Mouse (Mus musculus): ENCODE measurements around the gene Sema3c. TPM values are rescaled to one million over a fixed set of nuclear protein-coding genes. Genes with fewer than 3 reads are reported as not detected.
"Not testable (repeated sequence)": the region's sequence is repeated elsewhere in the genome, so short reads cannot be mapped to it uniquely, and the experiment has no call there.

Gene Sema3c
- total RNA-seq (2015) (not detected in 2 replicates), total RNA-seq (2017) (not detected in 2 replicates)

DNA sequence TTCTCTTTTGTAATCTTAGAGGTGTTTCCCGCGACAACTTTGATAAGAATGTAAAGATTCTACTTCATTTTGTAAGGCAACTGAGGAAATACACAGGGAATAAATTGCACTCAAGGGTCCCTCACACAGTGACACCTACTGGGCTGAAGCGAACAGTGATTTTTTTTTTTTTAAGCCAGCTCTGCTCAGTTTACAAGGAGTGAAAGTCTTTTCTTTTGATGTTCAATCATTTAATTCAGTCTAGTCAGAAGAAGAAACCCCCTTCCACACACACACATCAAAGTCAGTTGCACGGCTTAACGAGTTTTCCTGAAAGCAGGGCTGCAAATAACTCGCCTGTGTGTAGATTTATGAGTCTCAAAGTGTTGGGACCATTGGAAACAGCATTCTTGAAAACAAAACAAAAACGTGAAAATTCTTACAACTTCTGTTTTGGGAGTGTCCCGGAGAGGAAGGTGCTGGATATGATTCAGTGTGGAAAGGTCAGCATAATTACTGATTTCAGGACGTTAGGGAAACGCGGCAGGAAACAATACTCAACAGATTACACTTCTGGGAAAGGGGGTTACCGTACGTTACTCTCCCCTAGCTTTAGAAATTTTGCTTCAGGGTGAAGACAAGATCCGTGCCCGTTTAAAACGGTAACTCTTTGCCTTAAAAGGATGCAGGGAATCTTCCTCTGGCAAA lies at the start of gene Sema3c:
Gene Sema3c (plus strand): TSS at position 588 of the 687 bp plus-strand sequence.
- no peak for ATAC-seq (ENCODE audit: poor library complexity, severe bottlenecking)

DNA sequence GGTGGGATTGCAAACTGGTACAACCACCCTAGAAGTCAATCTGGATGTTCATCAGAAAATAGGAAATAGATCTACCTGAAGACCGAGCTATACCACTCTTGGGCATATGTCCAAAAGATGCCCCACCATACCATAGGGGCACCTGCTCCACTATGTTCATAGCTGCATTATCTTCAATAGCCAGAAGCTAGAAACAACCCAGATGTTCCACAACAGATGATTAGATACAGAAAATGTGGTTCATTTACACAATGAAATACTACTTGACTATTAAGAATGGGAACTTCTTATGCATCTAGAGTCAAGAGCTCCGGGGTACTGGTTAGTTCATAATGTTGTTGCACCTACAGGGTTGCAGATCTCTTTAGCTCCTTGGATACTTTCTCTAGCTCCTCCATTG lies 42.9 kb upstream of the Sema3c start:
- ATAC-seq (ENCODE audit: poor library complexity, severe bottlenecking) = not testable (repeated sequence)

DNA sequence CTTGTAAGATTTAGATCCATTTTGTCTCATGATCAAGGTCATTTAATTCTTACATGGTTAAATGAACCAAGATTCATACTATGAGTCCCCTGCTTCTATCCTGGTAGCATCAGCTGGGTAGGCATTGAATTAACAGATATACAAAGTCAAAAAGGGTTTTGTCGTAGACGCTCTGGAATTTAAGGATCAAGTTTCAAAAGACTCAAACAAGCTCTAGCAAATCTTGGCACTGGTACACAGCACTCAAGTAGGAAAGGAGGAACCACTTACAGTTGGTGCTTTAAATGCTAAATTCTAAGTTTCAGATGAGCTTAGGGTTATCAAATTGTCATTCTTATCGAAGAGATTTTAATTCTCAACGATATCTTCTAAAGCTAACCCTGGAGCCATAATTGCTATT lies 30.9 kb upstream of the Sema3c start:
- no peak for ATAC-seq (ENCODE audit: poor library complexity, severe bottlenecking)

DNA sequence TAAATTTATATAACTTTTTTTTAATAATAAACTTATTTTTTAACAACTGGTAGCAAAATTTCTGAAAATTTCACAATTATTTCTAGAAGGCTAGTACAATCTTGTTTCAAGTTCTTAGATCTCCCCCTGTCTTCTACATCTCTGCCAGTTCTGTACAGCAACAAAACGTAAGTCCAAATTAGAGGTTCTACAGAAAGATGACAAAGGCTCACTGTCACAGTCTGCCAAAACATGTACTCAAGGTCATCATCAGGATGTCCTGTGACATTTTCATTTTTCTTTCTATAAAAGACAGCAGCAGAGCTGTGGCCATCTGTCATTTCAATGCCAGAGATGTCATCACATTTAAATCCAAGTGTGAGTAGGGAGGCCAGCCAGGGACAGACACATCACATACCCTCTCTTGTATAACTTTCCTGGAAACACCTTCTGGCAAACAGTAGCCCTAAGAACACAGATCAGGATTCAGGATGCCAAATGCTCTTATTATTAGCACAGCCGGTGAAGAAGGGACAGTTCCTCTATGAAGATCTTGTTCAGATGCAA lies 29.1 kb upstream of the Sema3c start:
- ATAC-seq (ENCODE audit: poor library complexity, severe bottlenecking) = no peak

DNA sequence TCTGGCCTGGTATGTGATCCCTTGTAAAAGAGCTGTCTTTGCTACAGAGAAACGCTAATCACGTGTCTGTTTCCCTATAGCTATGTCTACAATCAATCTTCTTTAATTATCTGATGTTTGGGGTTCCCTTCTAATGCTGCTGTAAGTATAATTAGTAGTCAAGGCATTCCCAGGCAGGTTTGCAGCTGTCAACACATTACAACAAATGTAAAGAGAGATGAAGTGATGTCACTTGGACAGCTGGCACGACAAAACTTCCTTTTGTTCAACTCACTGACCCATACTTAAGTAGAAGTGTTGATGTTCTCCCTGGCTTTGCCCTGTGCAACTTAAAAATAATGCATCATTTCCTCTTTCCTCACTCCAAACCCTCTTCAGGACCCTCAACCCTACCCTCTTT lies 22.4 kb upstream of the Sema3c start:
- ATAC-seq (ENCODE audit: poor library complexity, severe bottlenecking) = no peak

DNA sequence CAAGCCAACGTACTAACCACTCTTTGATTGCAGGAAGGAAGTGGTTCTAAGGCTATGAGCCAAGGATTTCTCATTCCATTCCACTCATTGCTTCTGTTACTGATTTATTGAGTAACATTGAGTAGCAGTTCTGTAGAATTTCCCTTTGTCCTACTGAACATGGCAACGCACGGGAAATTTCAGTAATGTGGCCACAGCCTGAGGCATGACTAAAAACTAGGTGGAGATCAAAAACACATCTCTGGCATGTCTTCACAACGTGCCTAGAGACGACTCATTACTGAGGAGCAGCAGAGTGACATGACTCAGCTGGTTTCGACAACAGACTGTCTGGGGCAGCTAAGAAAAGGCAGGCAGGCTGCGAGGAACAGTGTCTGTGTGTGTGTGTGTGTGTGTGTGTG lies 18.0 kb upstream of the Sema3c start:
- ATAC-seq (ENCODE audit: poor library complexity, severe bottlenecking) = peak; percentile 66

DNA sequence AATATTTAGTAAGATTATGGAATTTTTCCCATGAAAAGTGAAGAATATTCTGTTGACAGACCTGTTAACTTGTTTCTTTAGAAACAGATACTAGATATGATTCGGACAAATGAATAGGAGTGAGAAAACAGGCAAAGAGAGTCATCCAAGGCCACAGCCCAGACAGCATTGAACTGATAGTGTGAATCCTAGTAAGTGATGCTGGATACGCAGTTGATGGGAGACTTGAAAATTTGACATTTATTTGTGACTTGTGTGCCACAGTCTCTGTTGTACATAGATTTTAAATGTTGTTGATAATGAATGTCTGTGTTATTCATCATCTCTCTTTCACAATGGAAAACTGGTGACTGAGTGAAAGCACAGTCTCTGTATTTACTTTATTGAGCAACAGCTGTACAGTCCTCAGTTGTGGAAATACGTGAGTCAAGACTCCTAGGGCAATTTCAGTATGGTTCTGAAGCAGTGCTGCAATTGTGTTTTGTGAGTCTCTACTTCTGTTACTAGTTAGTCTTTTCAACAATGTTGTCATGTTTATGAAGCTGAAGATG lies 17.3 kb upstream of the Sema3c start:
- no peak for ATAC-seq (ENCODE audit: poor library complexity, severe bottlenecking)

DNA sequence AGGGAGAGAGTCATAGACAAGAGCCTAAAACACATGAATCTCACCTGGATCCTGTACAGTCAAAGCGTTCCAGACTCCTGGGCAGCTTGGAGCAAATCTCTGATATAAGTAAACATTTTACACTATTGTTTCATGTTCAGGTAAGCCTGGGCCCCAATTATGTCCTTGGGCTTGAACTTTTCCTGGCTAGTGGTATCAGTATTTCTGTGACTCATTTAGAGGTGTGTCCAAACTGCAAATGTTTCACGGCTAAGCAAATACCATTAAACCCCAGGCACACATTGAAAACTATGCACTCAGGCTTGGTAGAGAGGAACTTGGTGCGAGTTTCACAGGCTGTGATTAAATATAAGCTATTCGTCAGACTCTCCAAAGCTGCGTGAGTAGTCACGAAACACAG lies 2.5 kb upstream of the Sema3c start:
- no peak for ATAC-seq (ENCODE audit: poor library complexity, severe bottlenecking)

DNA sequence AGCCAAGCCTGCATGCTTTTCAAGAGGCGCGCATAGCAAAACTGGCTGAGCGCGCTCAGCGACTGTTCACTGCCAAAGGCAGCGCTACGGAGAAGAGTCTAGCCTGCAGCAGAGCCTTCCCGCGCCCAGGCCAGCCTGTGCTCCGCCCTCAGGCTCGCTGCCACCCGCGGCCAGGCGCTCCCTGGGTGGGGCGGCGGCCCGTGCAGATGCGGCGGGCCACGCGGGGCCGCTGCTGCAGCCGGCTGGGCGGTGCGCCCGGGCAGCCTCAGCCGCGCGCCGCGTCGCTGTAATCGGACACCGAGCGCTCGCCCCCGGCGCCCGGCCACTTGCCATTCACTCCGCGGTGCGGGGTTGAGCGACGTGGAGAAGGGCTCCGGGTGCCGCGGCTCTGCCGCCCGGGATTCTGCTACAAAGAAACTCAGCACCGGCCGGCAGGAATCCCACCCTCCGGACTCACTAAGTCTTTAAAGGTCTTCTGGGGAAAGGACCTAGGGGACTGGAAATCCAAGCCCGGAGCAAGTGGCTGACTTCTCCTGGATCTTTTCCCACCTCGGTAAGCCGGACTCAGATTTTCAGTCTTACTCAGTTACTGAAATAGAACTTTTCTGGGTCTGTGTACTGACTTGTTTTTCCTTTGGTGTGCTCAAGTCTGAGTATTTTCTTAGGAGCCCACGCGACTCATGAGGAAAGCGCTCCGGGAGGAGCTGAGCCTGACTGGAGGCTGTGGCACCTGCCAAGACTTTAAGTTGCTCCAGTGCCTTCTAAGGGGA lies 517 bp downstream of the Sema3c start:
- ATAC-seq (ENCODE audit: poor library complexity, severe bottlenecking) = peak; percentile 62

DNA sequence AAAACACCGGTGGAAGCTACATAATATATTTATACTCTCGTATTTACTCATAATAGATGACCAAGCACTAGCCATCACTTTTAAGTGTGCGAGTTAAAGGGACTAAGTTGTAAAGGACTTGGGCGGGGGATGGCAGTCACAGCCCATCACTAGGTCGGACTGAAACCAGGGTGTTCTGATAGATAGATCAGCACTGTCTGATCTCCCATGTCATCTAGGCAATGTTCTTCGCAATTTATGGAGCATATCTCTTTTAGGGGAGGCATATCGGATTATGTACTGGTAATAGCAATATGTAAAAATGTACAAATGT lies 1.1 kb downstream of the Sema3c start:
- no peak for ATAC-seq (ENCODE audit: poor library complexity, severe bottlenecking)

DNA sequence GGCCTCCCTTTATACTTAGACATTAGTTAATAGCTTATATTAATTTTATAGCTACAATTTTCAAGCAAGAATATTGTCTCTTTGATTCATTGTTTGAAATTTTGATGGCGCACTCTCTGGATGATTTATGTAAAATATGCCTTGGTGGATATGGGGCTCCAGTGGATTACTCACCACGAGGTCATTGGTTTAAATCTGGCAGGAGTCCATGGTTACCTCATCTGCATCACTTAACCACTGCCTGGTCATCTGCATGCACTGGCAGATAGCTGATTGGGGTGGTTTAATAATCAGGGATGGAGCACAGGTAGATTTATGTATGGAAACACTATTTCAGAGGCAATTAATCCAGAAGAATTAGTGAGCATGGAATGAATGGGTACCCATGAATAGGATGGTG lies 2.0 kb downstream of the Sema3c start:
- ATAC-seq (ENCODE audit: poor library complexity, severe bottlenecking) = no peak

DNA sequence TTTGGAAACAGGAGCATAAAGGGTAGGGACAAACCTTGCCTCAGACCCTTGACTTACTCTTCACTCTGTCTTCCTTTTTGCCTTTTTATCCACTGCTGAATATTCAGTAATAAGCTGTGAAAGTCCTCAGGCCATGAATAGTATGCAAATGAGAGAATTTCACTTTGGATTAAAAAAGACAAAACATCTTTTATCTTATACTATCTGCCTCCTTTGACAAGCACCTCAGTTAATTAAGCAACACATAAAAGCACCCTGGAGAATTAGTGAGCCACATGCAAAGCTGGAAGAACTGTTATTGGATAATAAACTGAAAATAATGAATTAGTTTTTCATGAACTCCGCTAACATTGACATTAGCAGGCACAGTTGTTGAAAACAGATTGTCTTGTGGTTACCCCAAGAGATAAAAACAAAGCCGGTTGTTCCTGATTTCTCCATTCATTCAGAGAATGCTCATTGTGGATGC lies 8.0 kb downstream of the Sema3c start:
- no peak for ATAC-seq (ENCODE audit: poor library complexity, severe bottlenecking)

DNA sequence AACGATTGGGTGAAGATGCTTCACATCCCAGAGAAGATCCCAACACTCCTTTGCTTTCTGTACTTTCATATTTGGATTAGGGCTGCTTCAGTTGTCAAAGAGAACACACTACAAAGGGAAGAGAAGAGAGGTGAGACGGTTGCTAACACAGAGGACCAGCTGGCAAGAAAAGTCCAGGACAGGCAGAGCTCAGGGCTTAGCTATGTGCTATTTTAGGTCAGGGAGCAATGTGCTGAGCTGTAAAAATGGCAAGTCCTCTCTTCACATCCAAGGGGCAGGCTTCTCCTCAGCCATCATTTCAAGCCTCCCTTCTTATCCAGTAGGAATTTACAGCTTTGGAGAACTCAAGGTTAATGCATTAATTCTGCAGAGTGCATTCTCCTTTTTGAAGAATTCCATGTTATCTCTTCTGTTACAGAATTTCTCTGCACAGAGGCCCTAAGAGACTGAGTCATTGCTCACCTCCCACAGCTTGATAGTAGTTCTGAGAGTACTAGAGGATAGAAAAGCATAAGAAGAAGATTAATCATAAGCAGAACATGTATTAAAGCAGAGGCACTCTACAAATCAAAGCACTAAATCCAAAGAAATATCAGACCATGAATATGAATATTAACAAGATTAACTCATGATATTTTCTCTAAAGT lies 10.3 kb downstream of the Sema3c start:
- no peak for ATAC-seq (ENCODE audit: poor library complexity, severe bottlenecking)

DNA sequence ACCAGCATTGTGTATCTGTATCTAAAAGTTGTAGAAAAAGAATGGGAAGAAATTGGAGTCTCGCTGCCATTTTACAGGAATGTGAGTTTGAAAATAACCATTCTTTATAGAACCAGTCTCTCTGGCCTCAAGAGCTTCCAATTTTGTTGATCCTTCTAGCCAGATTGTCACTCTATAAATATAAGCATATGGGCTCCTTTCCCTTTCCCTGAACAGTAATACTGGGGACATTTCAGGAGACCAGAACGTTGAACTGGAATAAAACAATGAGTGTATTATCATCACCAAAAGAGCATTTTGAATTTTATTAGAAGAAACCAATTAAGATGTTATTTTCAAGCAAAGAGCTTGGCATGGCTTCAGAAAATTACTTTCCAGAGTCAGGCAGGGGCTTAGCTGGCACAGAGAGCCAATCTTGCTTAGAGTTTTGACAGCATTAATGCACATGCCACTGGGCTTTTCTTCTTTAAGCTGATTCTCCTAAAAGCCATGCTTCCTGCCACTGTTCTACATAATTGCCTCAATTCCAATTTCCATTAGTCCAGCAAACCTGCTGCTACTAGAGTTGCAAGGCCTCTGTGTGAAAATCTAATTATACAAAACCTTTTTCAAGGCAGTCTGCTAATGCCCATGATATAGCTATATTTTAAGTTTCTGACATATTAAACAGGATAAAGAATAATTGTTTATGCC lies 12.6 kb downstream of the Sema3c start:
- no peak for ATAC-seq (ENCODE audit: poor library complexity, severe bottlenecking)

DNA sequence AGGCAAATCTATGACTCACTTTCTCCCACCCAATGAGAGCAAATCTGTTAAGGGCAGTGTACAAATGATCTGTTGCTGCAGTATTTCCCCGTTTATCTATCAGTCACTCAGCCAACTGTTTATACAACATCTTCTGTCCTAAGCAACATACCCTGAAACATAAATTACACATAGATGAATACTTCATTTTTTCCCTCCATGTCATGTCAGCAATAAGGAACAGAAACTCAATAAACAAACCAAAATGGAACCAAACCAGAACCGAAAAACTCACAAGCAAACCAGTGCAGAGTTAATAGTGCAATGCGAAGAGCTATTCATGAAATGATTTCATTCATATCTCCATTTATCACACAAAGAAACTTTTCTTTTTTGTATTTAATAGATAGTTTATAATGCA lies 17.8 kb downstream of the Sema3c start:
- no peak for ATAC-seq (ENCODE audit: poor library complexity, severe bottlenecking)

DNA sequence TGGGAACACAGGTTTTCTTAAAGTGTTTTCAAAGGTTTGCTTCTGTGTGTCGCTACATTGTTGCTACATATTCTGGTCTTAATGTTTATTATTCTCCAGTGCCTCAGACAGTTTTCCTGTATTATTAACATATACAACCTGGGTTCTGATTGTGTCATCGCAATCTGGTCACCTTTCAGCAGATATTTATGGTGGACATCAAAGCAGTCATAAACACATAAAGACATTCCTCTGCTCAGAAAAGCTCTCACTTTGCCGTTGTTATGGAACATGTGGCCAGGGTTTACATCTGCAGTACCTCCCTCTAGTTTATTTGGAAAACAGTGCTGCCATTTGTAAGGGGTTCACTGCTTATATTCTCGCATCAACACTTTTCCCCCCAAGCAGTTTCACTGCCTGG lies 27.6 kb downstream of the Sema3c start:
- no peak for ATAC-seq (ENCODE audit: poor library complexity, severe bottlenecking)

DNA sequence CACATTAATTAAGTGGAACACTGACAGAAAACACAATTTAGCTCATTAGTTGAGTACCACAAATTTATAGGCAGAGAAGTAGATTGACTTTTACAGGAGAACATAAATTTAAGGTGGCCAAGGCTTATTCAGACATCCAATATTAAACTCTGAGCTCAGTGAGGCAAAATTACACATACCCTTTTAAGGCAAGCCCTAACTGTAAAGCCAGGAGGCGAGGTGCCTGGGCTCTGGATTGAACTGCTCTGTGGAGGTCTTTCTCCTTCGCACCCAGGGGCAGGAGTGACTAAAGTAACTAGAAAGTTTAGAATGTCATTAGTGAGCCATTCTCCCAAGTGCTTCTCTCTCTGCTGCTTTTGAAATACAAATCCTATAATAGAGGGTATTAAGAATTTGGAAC lies 46.5 kb downstream of the Sema3c start:
- no peak for ATAC-seq (ENCODE audit: poor library complexity, severe bottlenecking)

DNA sequence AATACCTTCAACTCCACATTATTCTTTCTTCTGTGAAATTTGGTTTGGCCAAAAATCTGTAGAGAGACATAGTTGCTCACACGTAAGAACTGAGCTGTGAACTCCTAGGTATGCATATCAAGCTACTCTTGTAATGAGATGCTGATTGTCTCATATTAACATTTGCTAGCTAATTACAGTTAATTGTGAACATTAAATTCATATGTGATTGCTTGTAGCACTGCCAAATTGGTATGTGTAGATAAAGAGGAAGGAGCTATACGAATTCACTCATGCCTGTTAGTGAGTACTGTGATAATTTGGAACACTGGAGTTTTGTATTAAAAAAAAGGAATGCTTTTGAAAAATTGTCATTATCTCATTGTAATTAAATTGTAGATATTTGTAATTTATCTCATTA lies 48.5 kb downstream of the Sema3c start:
- ATAC-seq (ENCODE audit: poor library complexity, severe bottlenecking) = no peak

DNA sequence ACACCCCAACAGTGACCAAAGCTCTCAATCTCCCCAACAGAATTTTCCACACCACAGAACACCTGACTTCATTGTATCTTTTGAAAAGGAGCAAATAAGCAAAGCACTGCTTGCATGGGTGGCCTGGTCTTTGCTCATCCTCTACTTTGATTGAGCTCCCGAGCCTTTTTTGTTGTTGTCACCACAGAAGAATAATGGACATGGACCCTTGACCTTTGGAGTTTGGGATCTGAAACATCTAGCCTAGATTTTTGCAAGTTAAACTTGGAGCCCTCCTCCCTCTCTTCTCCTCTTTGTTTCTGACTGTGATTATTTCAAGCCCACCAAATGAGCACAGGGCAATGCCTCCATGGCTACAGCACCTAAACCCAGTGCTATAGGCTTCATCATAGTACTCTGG lies 54.5 kb downstream of the Sema3c start:
- ATAC-seq (ENCODE audit: poor library complexity, severe bottlenecking) = no peak

DNA sequence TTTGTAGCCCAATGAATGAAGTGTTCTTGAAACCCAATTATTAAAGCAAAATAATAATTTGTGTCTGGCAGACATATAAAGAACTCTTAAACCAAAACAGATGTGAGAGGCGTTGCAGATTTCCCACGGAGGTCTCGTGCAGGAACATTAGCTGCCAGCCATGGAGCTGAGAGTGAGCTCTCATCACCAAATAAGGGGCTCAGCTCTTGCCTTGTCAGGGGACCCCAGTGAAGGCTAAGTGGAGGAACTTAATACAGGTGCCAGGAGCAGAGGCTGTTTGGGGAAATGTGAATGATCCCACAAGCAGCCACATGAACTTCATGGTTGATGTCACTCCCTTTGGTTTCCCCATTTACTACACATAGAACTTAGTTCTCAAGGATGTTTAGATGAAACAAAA lies 55.5 kb downstream of the Sema3c start:
- no peak for ATAC-seq (ENCODE audit: poor library complexity, severe bottlenecking)

DNA sequence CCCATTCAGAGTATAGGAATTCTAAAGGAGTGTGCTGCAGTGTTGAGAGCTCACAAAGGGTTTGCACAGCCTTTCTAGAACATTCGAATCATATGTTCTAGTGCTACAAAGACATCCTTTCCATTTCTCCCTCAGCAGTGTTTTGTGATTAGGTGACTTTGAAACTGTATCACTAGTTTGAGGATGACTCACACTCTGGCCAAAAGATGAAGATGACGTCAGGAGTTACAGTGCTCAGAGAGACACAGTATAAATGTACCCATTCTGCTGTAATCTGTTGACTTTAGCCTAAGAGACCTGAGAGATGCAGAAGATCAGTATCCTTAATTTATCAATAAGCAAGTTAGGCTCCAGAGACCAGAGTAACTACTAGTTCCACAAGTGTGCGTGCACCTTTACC lies 65.4 kb downstream of the Sema3c start:
- no peak for ATAC-seq (ENCODE audit: poor library complexity, severe bottlenecking)

Measured in megakaryocyte, adult 5-6 weeks (primary cell).